Mouse (Mus musculus) CD8-positive naive resting alpha-beta T cell, adult 2 months (primary cell): ENCODE data around the gene Ehd3.
"Not testable (repeated sequence)": the region's sequence is repeated elsewhere in the genome, so short reads cannot be mapped to it uniquely, and the experiment has no call there.

ENCODE experiments used
- DNase-seq, 2 experiments: peaks; one replicate each; pipeline ENCODE4 v3.0.0; 2022; ENCODE audit warnings: low read depth in 2 of 2, low spot score in 2 of 2

Ehd3 gene

DNA sequence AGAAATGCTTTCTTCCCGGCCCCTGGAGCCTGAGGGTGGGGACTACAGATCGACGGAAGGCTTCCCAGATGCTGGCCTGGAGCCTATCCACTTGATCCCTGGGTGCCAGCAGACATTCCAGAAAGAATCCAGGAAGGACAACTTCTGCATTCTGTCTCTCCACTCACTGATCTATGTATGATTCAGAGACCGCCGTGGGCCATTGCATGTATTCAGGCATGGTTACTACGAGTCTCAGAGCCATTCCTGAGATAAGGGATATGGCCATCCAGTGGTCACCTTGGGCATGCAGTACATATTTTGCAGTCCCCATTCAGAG is 20.0 kb downstream of the Ehd3 start:
- DNase-seq, result no peak

DNA sequence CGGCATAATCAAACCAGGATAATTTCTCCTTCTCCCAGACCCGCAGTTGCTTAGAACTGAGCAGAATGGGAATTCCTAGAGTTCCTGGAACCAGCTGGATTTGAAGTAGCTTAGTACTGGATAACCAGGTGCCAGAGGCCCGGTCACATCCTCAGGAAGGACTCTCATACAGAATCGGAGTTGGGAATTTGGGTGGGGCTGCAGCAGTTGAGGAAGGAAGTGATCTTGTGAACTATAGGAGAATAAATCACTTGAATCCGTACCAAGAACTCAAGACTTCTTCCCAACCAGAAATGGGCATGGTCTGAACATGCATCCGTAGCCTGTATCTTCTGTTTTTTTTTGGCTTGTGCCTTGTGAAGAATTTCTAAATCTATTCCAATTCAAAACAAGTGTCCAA is 22.2 kb downstream of the Ehd3 start:
- DNase-seq, result no peak

DNA sequence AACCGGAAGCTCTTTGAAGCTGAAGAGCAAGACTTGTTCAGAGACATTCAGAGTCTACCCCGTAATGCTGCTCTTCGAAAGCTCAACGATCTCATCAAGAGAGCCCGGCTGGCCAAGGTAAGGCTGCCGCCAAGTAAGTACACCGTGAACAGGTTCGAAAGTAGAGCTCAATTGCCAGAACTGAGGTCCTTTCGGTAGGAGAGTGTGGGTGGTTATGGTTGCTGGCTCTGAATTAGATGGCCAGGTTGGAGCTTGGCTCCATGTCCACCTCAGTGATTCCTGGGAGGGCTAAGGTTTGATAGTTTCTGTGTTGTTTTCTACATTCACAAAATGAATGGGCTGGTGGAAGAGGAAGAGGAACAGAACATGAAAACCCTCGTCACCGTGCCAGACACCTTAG is 23.5 kb downstream of the Ehd3 start:
- no peak for DNase-seq

DNA sequence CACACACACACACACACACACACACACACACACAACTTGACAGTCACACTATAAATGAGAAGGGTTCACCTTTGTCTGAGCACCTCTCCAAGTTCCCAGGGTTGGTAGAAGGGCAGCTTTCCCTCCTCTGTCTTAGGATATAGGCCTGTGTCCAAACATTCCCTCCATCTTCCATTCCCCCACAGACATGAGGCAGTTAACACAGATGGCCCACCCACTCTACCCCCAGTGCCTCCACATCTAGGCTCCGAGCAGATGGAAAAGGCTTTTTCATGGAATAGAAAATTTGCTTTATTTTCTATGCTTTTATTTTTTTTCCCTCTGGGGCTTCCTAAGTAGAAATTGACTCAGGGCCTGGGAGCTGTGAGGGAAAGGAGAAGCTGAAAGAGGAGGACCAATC is 26.6 kb downstream of the Ehd3 start:
- no peak for DNase-seq

DNA sequence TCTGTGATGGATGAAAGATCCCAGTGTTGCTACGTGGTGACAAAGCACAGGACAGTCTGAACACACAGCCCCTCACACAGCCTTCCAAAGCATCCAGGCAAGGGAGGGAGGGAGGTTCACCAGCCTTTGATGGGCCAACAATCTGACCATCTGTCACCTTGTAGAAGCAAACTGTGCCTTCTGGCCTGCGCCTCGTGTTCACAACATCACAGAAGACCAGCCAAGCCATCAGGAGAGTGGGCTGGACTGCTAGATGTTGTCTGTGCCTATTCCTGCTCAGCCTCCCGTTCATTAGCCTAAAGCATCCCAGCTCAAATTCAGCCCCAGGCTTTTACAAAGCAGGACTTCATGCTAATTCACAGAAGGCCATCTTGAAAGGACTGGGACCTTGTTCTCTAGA is 27.5 kb downstream of the Ehd3 start:
- DNase-seq, result no peak

DNA sequence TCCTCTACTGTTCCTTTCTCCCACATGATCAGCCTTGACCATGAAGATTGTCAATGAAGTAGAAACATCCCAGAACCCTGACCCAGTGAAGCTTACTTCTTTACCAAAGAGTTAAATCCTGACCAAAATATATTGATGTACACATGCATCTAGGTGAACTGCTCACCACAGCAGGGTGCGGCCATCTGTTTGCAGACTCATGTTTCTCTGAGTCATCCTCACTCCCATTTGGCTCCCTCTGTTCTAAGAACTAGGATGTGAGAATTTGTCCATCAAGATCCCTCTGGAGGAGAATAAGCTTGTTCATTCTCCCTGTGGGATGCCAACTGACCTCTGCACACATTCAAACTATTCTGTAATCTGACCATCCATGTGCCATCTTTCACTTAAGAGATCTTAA is 29.0 kb downstream of the Ehd3 start:
- no peak for DNase-seq

DNA sequence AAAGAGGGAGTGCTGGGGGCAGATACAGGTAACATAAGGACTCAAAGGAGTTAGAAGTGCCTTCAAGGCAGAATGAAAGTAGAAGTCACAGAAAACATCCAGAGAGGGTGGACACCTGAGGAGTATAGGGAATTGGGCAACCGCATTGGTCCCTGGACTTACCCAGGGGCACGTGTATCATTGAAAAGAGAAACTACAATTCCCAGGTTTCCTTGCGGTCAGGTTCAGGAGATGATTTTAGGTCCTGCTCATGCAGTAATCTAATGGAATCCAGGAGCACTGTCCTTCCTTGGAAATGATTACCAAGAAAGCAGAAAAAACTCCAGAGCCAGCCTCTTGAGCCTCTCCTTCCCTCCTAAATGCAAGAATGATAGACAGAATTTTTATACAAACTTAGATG is 29.5 kb downstream of the Ehd3 start:
- no peak for DNase-seq

DNA sequence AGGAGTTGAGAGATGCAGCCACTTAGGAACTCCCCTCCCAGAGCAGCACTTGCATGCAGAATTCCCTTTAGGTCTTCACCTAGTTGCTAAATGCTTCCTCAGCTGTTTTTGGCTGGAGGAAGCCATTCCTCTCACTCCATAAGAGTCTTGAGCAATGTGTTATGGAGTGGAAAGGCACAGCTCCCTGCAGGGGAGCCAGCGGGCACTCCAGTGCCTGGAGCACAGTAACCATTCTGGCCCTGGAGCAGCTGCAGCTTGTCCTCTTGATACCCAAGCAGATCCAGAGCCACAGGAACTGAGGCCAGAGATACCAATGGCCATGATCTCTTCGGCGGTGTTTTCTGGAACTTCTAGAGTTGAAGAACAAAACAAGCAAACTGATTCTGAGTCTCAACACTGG is 32.7 kb downstream of the Ehd3 start:
- no peak for DNase-seq

DNA sequence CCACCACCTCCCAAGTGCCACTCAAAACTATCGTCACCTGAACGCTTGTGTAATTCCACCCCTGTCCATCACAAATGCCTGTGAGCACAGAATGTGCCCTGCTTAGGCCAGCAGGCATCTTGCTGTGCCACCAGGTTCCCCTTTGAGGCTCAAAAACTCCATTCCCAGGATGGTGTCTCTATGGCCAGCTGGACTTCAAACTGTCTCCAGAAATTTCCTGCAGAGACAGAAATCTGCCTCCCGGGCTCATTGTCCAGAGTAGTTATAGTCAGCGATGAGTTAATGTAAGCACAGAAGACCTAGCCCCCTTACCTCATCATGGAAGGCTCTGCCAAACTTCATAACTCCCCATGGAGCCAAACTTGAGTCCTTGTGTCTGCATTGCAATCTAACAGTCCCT is 33.3 kb downstream of the Ehd3 start:
- no peak for DNase-seq

DNA sequence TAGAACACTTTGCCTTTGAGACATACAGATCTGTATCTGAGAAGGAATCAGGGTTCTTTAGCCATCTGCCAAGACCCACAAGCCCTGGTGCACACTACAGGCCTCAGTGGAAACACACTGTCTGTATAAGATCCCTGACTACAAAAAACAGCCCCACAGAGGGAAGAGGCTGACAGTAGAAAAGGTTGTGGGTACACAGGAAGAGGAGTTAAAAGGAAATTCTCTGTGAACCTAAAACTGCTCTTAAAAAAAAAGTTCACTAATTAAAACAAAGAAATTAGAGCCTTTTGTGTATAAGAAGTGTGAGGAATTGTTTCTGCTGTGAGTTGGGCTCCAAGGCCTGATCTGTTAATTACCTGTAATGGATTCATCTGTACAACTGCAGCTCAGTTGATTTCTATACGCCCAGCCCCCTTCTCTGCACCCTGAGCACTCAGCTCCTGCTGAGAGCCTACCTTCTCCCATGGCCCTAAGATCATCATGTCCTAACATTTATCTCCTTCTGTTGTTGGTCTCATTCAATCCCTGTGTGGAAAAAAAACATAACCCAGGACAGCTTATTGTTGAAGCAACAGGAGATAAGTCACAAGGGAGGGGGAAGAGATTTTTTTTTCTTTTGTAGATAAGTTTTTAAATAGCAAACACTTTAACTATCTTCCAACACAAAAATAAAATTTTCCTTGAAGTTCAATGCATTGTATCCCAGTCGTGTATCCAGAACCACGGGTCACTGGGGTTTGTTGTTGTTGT is 35.3 kb downstream of the Ehd3 start:
- no peak for DNase-seq

DNA sequence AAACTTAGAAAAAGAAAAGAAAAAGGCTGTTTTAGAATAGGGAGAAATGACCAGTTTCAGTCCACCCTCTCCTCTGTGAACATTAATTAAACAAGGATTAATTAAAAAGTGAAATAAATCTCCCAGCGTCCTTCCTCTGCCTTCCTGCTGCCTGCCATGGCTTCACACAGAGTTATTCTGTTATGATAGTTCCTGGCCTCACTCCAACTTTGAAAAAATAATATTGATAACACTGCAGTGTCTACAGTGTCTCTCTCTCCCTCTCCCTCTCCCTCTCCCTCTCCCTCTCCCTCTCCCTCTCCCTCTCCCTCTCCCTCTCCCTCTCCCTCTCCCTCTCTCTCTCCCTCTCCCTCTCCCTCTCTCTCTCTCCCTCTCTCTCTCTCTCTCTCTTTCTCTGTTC is 35.9 kb downstream of the Ehd3 start:
- not testable (repeated sequence) for DNase-seq

DNA sequence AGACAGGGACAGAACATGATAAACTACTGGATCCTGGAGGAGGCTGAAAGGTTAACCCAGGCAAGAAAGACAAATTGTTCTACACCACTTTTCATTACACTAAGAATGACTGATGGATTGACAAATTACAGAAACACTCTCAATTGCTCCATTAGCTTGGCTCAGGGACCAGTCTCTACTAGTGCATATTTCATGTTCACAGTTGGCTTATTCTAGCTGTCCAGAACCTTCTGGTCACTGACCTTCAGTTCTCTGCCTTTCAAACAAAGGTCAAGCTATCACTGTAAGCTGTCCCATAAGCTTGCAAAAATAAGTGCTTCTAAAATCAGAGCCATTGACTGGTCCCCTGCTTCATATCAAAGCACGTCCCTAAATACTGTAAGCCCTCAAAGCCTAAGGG is 39.0 kb downstream of the Ehd3 start:
- DNase-seq, result no peak

DNA sequence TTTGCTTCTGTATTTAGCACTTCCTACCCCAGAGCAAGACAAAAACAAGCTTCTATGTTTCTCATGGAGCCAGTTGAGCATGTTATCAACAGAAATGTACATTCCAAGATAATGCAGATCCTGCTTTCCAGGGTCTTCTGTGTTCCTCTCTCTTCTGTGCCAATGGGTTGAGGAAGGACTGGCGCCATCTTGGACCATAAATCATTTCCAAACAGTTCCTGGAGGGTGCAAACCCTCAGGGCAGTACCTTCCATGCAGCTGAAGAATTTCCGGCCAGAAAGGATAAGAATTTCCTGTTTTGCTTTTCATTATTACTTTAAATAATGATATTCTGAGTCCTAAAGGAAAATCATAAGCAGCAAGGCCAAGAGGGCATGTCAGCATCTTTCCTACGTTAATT is 41.7 kb downstream of the Ehd3 start:
- no peak for DNase-seq

DNA sequence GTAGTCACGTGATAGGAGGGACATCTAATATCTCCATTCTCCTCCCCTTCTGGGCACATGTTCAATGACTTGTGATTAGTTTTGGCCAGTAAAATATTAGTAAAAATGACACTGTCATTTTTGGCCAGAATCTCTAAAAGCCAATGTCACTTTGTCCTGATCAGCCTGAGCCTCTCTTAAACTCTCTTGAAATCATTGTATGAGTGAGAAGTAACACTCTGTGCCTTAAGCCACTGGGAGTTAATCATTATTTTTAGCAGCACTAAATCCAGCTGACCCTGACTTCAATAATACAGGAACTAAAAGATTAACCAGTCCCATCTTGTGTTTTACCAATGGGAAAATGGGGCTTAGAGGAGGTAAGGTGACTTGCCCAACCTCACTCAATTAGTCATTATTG is 43.5 kb downstream of the Ehd3 start:
- no peak for DNase-seq

DNA sequence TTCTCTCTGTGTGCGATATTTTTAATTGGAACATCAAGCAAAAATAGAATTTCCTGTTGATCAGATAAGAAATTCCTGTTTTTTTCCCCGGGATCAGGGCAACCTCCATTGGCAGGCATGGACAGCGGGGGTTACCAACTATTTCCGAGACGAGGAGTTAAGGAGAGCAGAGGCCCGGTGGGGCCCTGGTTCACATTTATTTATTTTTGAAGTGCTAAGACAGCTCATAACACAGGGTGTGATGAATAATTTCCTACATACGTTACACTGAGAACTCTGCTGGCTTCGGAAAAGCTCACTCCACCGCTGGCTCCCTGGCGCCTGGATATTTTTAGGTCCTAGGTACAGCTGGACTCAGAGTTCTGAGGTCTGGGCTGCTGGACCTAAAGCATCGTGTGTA is 49.1 kb downstream of the Ehd3 start:
- DNase-seq, result no peak

DNA sequence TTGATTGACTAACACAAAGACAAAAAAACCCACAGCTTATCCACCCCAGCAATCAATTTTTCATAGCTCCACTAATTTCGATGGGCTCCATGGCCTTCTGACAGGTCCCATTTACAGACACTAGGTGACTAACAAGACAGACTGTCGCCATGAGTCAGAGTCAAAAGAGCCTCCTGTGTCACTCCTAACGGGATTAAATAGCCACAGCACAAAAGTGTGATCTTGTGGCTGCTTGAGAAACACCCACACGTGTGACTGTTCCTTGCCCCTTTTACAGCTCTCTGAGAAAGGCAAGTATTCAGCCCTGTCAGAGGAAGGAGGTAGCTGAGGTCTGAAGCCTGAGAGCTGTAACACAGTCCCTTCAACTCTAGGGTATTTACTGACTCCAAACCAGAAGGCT is 49.8 kb downstream of the Ehd3 start:
- no peak for DNase-seq

DNA sequence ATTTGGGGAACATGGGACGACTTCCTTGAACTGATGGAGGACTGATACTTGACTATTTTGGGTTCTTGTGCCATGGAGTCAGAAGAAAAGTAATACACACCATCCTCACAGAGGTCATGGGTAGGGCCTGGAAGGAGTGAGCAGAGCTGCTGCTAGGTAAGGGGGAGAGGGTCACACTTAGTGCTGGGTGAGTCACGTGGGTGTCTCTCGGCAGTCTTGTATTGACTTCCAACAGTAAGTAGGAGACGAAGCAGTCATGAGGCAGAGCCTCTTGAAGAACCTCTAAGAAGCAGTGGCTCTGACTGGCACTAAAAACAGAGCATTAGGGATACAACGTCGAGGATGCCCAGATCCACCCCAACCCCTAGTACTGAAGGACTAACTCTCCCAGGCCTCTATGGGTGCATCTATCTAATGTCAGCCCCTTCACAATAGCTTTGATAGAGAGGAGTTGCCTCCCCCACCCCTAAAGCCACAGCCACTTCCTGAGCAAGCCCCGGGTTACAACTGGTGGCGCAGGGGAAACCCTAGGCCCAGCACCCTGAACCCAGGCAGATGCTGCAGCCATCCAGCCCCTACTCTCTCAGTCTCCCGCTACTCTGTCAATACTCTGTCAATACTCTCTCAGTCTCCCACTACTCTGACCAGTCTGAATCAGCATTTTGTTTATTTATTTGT is 65.2 kb downstream of the Ehd3 start:
- peak; percentile 48 to 64 for DNase-seq

DNA sequence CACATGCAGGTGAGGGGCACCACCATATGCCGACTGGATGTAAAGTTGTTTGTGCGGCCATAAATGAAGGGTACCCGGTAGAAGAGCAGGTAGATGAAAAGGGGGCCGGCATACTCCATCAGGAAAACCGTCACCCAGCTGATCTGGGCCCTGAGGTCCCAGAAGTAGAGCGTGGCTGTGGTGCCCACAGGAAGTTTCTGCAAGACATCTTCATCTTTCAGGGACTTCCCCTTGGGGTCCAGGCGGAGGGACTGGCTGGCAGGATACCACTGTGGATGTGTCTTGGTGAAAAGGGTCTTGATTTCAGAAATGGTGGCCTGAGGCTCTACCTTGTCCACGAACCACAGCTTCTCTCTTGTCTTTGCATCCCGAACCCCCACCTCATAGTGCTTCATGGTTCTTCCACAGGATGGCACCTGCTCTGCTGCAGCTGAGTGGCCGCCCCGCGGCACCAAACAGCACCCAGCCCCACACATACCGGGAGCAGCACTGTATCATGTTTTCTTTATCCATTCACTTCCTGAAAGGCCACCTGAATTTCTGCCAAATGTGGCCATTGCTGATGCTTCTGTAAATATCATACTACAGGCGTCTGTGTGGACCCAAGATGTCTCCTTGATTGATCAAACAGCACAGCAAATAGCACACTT is 67.1 kb downstream of the Ehd3 start:
- DNase-seq, result no peak

DNA sequence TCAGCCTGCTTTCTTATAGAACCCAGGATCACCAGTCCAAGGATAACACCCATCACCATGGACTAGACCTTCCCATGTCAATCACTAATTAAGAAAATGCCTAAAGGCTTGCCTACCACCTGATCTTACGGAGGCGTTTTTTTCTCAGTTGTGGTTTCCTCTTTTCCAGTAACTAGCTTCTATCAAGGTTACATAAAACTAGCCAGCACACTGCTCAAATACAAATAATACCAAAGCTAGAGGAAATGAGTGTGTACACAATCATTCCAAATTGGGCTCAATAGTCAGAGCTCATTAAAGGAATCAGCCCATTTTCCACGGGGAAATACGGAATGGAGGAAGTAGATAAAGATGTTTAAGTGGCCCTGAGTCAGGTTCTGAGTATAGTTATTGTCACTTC is 71.3 kb downstream of the Ehd3 start:
- DNase-seq, result no peak

DNA sequence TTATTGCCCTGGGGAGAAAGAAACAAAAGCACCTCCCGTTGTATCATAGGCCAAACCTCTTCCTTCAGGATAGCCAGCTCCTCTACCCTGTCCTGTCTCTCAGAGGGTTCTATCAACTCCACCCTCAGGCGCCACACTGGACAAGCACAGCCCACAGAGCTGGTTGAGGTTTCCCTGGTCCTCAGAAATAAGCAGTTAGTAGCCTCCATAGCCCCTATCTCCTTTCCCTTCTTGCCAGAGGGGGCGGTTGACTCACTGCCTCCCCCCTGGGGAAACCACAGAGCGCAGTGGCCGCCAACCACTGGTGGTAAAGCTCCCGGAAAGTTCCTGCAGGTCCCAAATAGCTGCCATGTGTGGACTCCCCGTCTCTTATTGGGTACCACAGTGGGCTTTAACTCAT is 71.7 kb downstream of the Ehd3 start:
- no peak for DNase-seq

DNA sequence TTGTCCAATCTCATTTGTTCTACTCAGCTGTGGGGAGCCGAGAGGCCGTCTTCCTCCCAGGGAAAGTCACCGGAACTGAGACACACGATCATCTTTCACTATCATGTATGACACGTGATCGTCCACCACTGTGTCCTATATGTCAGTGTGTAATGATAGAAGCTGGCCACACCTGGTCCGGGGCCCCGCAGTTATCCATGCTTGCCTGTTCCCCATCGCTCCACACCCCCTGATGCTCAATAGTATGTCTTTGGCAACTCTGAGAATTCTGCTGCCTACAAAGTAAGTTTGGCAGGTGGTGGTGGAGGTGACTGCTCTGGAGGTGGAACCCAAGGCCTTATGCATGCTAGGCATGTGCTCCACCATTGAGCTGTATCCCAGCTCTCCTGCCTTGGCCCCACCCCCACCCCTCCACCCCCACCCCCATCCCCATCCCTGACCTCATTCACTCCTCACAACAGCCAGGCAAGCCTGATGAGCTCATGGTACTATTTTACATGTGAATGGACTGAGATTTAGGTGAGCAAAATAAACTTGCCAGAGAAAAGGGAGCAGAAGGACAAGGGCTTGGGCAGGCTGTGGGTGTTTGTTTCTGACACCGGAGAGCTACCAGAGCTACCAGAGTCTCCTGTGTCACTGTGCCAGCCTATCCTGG is 75.5 kb downstream of the Ehd3 start:
- DNase-seq, result no peak

DNA sequence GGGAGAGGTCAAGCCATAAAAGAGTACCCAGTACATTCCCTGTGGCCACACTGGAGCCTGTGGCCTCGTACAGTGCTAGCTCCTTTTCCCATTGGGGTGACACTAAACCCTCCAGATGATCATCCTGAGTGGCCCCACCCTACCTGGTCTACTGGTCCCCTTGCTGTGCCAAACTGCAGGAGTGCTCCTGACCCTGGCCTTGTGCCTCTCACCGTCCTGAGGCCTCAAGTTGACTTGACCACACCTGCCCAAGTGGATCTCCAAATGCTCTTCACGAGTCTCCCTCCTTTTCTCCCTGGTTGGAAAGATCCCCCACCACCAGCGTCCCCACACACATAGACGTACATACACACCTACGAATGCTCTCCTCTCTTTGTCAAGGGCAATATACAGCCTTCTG is 76.4 kb downstream of the Ehd3 start:
- no peak for DNase-seq
